Mouse (Mus musculus): ENCODE data around the gene Neurl4.

DNA sequence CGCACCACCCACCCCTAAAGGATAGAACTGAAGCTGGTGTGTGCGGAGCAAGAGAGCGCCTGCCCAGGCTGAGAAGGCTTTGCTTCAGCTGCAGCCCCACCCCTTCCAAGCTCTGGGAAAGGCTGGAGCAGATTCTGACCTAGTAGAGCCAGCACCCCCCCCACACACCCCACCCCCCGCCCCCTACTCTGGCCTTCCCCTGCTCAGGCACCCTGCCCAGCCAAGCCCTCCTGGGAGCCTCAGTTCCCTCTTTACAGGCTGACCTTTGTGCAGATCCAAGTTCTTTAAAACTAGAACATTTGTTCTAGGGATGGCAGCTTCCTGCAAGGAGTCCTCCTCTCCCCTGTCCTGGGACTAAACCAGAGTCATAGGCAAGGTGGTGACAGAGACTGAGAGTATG lies 36.5 kb downstream of the Neurl4 start:
- TF ChIP-seq CTCF (IDR thresholded peaks at IDR 0.05; ENCODE audit: insufficient read depth, low read length), result no peak
- TF ChIP-seq POLR2A (IDR thresholded peaks at IDR 0.05; ENCODE audit: borderline replicate concordance, extremely low read depth, low read depth, low read length), result no peak
